Mouse (Mus musculus): ENCODE measurements at regions not wholly inside any gene's neighbourhood (a gene's known extent, or its start where the extent isn't known, plus 50 kb on each side); places are given as distances from the start of the nearest gene placed in this dataset.

DNA sequence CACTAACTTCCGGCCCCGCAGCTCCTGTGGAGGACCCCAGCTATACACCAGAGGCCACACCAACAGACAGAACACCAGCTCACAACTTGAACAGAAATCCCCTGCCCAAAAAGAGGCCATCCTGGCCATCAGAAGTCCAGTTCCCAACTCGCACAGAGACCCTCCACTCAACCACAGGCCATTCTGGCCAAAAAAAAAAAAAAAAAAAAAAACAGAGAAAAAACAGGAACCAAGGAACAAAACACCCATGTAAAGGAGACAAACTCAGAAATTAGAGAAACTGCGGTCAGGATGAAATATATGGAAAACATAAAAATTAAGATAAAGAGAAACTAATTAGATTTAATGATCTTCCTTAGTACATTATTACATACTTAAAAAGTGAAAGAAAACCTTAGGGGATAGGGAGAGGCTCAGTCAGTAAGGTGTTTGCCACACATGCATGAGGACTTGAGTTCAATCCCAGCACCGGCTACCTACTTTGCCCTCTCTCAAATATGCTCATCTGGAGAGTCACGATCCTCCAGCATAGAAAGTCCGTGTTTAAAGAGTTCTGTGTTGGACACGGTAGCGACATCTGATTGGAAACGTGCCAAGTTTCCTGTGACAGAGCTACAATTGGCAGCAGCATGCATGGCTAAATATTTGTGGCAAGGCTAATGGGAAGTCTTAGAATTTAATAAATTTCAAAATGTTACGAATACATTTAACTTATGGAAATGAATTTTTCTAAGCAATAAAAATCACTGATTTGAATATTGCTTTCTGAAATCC lies 51.9 kb upstream of the Pde7b start:
- H3K4me3 ChIP-seq (replicated peaks): no peak overlapping the region
- H3K9me3 ChIP-seq (replicated peaks): no peaks in the 10 kb centered on the region
- no peaks in the 10 kb centered on the region for H3K4me1 ChIP-seq
- 55% methylated on average over 11 of the region's 11 CpGs for WGBS
- H3K36me3 ChIP-seq: no peaks in the 10 kb centered on the region
- no peak overlapping the region for H3K27ac ChIP-seq (replicated peaks)
- H3K4me2 ChIP-seq (replicated peaks): no peak overlapping the region
- no peak overlapping the region for H3K9ac ChIP-seq
- ATAC-seq (ENCODE audit: insufficient number of reproducible peaks, low FRiP score, low TSS enrichment, low read depth): no peak
- H3K27me3 ChIP-seq: no peaks in the 10 kb centered on the region

DNA sequence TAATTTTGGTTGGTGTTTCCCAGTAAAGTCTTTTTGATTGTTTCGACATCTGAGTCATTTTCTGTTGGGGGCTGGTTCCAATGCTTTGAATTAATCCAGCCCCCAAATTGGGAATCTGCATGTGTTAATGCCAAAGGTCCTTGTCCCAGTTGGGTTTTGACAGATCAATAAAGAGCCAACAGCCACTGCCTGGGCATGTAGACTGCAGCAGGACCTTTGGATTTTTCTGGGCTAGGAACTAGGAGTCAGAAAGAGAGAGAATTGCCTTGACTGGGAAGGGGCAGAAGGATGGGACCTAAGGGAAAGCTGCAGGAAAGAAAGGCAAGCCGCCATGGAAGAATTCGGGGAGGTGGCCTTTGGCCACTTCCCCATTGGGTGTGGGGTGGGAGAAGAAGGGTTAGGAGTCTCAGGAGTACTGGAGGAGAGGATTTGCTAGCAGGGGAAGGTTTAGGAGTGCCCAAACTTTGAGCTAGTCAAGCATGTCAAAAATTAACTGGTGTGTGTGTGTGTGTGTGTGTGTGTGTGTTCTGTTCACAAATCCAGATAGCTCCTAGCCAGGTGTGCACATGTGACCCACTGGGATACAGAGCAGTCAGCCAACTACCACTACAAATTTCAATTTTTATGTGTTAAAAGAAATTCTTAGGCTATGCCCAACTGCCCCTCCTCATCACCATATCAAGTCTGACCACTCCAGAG lies 51.0 kb upstream of the Pde7b start:
- Histone ChIP-seq H3K27me3 (no peaks in the 10 kb centered on the region), H3K4me3 (replicated peaks) (no peak overlapping the region), H3K36me3 (no peaks in the 10 kb centered on the region), H3K9ac (no peak overlapping the region), H3K4me2 (replicated peaks) (no peak overlapping the region), H3K27ac (replicated peaks) (no peak overlapping the region), H3K9me3 (replicated peaks) (no peaks in the 10 kb centered on the region), H3K4me1 (no peaks in the 10 kb centered on the region)
- WGBS: 80% methylated on average over 3 of the region's 3 CpGs
- ATAC-seq (ENCODE audit: insufficient number of reproducible peaks, low FRiP score, low TSS enrichment, low read depth): no peak

All from embryonic facial prominence, embryonic 15.5 days (tissue).